Mouse (Mus musculus): ENCODE data around the gene Arpc5l. TPM values are rescaled to one million over a fixed set of nuclear protein-coding genes. Genes with fewer than 3 reads are reported as not detected.

Gene Arpc5l
- polyA plus RNA-seq (2015; fragmentation: Nextera tagmentation; extraction: Ambion mirVana): 109 and 113 TPM in 2 replicates

DNA sequence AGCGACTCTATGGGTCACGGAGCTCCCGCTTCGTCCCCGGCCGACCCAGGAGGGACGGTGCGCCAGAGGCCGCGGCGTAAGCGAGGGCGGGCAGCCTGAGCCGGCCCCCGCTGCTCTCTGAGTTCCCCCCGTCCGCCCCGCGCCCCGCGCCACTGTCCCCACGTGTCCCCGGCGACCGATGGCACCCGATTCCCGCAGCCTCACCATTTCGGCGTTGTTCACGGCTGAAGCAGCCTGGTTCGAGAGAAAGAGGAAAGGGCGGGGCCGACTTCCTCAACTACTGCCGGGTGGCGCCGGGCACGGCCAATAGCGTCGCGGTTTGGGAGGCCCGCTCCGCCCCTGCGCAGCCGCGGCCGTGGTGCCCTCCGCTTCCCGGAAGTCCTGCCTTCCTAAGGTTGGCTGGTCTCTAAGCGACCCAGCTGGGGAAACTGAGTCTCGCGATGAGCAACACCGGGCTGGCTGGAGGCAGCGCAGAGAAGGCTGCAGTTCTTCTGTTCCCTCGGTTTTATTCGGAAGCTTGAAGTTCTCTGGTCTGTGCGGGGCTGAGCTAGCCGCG, at the start of gene Arpc5l:
TSS of gene Arpc5l (plus strand) at position 469 of the 556 bp plus-strand sequence.

DNA sequence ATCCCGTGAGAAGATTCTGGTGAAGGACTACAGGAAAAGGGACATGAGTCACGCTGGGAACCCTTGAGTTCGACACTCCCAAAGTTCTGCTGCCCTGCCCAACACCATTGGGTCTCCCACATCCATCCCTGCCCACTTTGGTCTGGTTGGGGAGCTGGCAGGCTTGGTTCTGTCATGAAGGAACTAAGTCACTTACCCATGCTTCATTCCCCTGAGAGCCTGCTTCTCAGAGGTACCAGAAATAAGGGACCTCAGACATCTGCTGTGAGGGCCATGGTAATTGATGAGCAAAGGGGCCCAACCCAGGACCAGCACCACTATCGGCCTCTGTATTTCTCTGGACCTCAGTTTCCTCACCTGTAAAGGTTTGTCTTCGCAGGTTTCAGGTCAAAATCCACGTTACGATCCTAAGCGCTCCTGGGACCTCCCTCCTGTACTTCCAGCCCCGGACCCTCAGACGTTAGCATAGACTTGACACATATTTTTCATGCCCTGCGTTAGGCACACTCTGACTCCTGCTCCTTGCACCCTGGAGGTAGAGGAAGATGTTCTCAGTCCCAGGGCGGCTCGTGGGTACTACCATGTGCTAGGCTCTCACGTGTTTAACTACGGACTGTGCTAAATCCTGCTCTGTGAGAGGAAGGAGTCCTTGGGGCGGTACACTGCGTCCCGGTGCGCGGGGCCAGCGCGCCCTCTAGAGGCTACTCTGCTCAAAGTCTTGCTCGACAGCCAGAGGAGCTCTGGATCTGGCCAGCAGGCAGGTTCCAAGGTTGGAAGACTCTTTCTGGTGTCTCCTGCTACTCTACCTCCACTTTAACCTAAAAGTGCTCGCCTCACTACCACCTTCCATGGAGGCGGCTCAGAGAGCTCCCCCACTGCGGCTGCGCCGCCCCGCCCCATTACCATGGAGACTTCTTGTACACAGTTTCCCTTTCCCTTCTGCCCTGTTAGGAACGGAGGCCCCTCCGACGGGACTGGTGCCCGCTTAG, 7.5 kb upstream of the Arpc5l start, which contains the start of gene Wdr38:
TSS of gene Wdr38 (plus strand) at position 91 of the 989 bp plus-strand sequence.

DNA sequence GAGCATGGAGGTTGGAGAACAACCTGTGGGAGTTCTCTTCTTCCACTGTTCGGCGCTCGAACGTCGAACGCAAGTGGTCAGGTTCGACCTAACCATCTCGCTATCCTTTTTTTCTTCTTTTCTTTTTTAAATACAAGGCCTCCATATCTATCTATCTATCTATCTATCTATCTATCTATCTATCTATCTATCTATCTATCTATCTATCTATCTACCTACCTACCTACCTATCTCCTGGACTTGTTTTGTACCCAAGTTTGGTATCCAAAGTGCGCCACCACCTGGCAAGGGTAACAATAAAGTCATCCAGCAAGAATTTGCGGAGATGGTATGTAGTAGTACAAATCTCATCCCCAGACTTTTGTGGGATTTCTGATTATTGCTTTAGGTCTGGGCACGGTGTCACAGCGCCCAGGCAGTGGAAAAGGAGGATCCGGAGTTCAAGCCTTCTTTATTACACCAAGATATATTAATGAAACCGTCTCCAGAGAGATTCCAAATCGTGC, 479 bp downstream of the Arpc5l start, which contains the start of gene Rpl35:
TSS of gene Rpl35 (minus strand) at position 51 of the 506 bp plus-strand sequence.

Other genes with a start within 250 kb of the Arpc5l start
- 0.77 and 0.95 TPM in 2 replicates for gene Nr6a1, start 77.7 kb upstream of the Arpc5l start, polyA plus RNA-seq (2015; fragmentation: Nextera tagmentation; extraction: Ambion mirVana)
- 3.9 and 4.6 TPM in 2 replicates for gene Olfml2a, start 73.4 kb upstream of the Arpc5l start, polyA plus RNA-seq (2015; fragmentation: Nextera tagmentation; extraction: Ambion mirVana)
- 0.79 and 1.1 TPM in 2 replicates for gene Wdr38, start 7.9 kb upstream of the Arpc5l start, polyA plus RNA-seq (2015; fragmentation: Nextera tagmentation; extraction: Ambion mirVana)
- 696 and 793 TPM in 2 replicates for gene Rpl35, start 276 bp downstream of the Arpc5l start, polyA plus RNA-seq (2015; fragmentation: Nextera tagmentation; extraction: Ambion mirVana)
- gene Golga1, start 60.2 kb downstream of the Arpc5l start, polyA plus RNA-seq (2015; fragmentation: Nextera tagmentation; extraction: Ambion mirVana): 14.6 and 15.0 TPM in 2 replicates
- gene Scai, start 185.4 kb downstream of the Arpc5l start, polyA plus RNA-seq (2015; fragmentation: Nextera tagmentation; extraction: Ambion mirVana): 5.0 and 5.1 TPM in 2 replicates
- 67.6 and 79.7 TPM in 2 replicates for gene Ppp6c, start 221.1 kb downstream of the Arpc5l start, polyA plus RNA-seq (2015; fragmentation: Nextera tagmentation; extraction: Ambion mirVana)